Mouse (Mus musculus) forebrain, embryonic 15.5 days (tissue): ENCODE measurements around the gene Snurf. TPM values are rescaled to one million over a fixed set of nuclear protein-coding genes. Genes with fewer than 3 reads are reported as not detected.

Experiments
- ATAC-seq: fragments of 200-750 bp; cut with Nextera tagmentation; replicated peaks from 2 replicates; pipeline ENCODE4 v1.8.0; 2017; ENCODE audit warnings: mild to moderate bottlenecking, moderate TSS enrichment, moderate library complexity
- H3K27ac ChIP-seq: fragments of 300-500 bp; sonication (generic); replicated peaks from 2 replicates; pipeline ENCODE4 v1.5.1; 2015; ENCODE audit warnings: mild to moderate bottlenecking, inconsistent platforms
- H3K27me3 ChIP-seq: fragments of 300-500 bp; sonication (generic); 2 replicates; pipeline ENCODE4 v1.6.1; 2015; ENCODE audit warnings: inconsistent platforms
- H3K36me3 ChIP-seq: fragments of 300-500 bp; sonication (generic); 2 replicates; pipeline ENCODE4 v1.6.1; 2015; ENCODE audit warnings: mild to moderate bottlenecking, inconsistent platforms
- H3K4me1 ChIP-seq: fragments of 300-500 bp; sonication (generic); 2 replicates; pipeline ENCODE4 v1.6.1; 2015; ENCODE audit warnings: inconsistent platforms
- H3K4me2 ChIP-seq: fragments of 300-500 bp; sonication (generic); replicated peaks from 2 replicates; pipeline ENCODE4 v1.6.1; 2015; ENCODE audit warnings: mild to moderate bottlenecking, inconsistent platforms
- H3K4me3 ChIP-seq: fragments of 300-500 bp; sonication (generic); 2 replicates; pipeline ENCODE4 v1.5.1; 2015; ENCODE audit warnings: mild to moderate bottlenecking, inconsistent platforms
- H3K9ac ChIP-seq: fragments of 300-500 bp; sonication (generic); replicated peaks from 2 replicates; pipeline ENCODE4 v1.6.1; 2015; ENCODE audit warnings: mild to moderate bottlenecking, inconsistent platforms
- H3K9me3 ChIP-seq: fragments of 300-500 bp; sonication (generic); 2 replicates; pipeline ENCODE4 v1.6.1; 2016; ENCODE audit warnings: inconsistent platforms
- WGBS: fragments of 180-500 bp; shearing (Covaris S2); methylation state at CpG from one replicate; pipeline ENCODE4 v1.1.7; 2015; ENCODE audit warnings: mixed read lengths; 5-methylcytosine and 5-hydroxymethylcytosine counted together
- polyA plus RNA-seq: library from polyadenylated mRNA; unstranded; fragments of >200 nt; fragmentation: Nextera tagmentation; extraction: Ambion mirVana; gene quantifications from 2 replicates; pipeline ENCODE4 v1.2.1, GENCODE M21; 2015

Gene Snurf
- 371 and 384 TPM in 2 replicates for polyA plus RNA-seq

- Histone ChIP-seq H3K4me1 (no peaks in the 10 kb centered on the region), H3K9me3 (peaks cover 9% of the 10 kb centered on the region; the same call in 1 of the 2 replicates), H3K27ac (peak within 1 kb of the TSS; percentile 92), H3K4me2 (peak within 1 kb of the TSS; percentile 36), H3K4me3 (peak within 1 kb of the TSS; percentile 66), H3K36me3 (no peaks in the 10 kb centered on the region), H3K27me3 (no peaks in the 10 kb centered on the region), H3K9ac (peak within 1 kb of the TSS; percentile 68)
- 43% methylated on average over 30 of the region's 30 CpGs for WGBS
- peak; percentile 73 for ATAC-seq
These were observed at the start of gene Snurf, which contains the start of gene Gm38393 for GRCm38 (mm10) chr7:60004606-60005330. Gene Snurf (minus strand): TSS chr7:60005049. Gene Gm38393 (minus strand): TSS chr7:60005064.

DNA sequence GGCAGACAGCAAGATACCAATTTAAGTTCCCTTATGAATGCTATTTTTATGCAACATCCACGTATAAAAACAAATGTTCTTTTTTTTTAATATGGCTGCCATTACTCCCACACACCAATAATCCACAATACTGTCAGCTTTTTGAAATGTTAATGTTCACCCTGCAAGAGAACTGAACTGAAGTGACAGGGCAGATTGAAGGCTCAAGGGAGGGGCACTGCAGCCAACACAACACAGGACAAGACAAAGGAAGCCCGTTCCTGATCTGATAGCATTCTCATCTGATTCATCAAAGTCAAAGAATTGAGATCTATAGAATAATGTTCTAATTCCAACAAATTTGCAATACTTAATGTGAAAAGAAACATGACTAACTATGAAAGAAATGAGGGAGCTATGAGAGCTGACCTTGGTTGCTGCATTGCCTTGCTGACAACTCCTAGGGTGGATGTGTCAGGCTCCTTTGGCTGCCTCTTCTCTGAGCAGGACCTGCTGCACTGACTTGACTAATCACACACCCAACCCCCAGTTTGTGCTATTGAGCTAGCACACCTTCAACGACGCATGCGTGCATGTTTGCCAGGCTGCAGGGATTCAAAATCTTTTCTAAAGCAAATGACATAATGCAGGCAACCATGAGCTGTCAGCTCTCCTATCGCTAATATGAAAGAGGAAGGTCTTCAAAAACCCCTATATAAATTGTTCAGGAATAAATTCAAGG, 42.8 kb upstream of the Snurf start:
- H3K4me1 ChIP-seq: no peaks in the 10 kb centered on the region
- no peaks in the 10 kb centered on the region for H3K9me3 ChIP-seq
- no peaks in the 10 kb centered on the region for H3K36me3 ChIP-seq
- H3K27me3 ChIP-seq: no peaks in the 10 kb centered on the region
- H3K4me2 ChIP-seq: peak overlapping the region; percentile 8; the same call in 1 of the 2 replicates
- H3K9ac ChIP-seq: no peak overlapping the region
- ATAC-seq: peak; percentile 82
- peak overlapping the region; percentile 65 for H3K27ac ChIP-seq
- 62% methylated on average over 6 of the region's 6 CpGs for WGBS
- peak overlapping the region; percentile 27 for H3K4me3 ChIP-seq

GRCm38 (mm10) chr7:60013186-60013585, 8.3 kb upstream of the Snurf start:
- Histone ChIP-seq H3K27me3 (no peaks in the 10 kb centered on the region), H3K9ac (no peak overlapping the region), H3K27ac (no peak overlapping the region), H3K36me3 (no peaks in the 10 kb centered on the region), H3K9me3 (no peaks in the 10 kb centered on the region), H3K4me3 (no peak overlapping the region), H3K4me2 (no peak overlapping the region), H3K4me1 (no peaks in the 10 kb centered on the region)
- no peak for ATAC-seq
- 69% methylated on average over 3 of the region's 3 CpGs for WGBS

- H3K9me3 ChIP-seq: peaks cover 9% of the 10 kb centered on the region; the same call in 1 of the 2 replicates
- H3K36me3 ChIP-seq: no peaks in the 10 kb centered on the region
- WGBS: 42% methylated on average over 3 of the region's 3 CpGs
- no peaks in the 10 kb centered on the region for H3K27me3 ChIP-seq
- no peak overlapping the region for H3K4me3 ChIP-seq
- ATAC-seq: no peak
- no peak overlapping the region for H3K4me2 ChIP-seq
- no peak overlapping the region for H3K27ac ChIP-seq
- no peak overlapping the region for H3K9ac ChIP-seq
- H3K4me1 ChIP-seq: no peaks in the 10 kb centered on the region
These were observed 3.0 kb upstream of the Snurf start for GRCm38 (mm10) chr7:60007727-60008360.

GRCm38 (mm10) chr7:60006262-60006661, 1.4 kb upstream of the Snurf start:
- ATAC-seq: no peak
- WGBS: 41% methylated on average over 2 of the region's 2 CpGs
- no peaks in the 10 kb centered on the region for H3K36me3 ChIP-seq
- no peaks in the 10 kb centered on the region for H3K4me1 ChIP-seq
- H3K4me2 ChIP-seq: no peak overlapping the region
- no peak overlapping the region for H3K9ac ChIP-seq
- no peak overlapping the region for H3K27ac ChIP-seq
- H3K9me3 ChIP-seq: peaks cover 9% of the 10 kb centered on the region; the same call in 1 of the 2 replicates
- H3K4me3 ChIP-seq: no peak overlapping the region
- H3K27me3 ChIP-seq: no peaks in the 10 kb centered on the region

GRCm38 (mm10) chr7:60003921-60004605, 786 bp downstream of the Snurf start:
- peaks cover 9% of the 10 kb centered on the region; the same call in 1 of the 2 replicates for H3K9me3 ChIP-seq
- WGBS: 44% methylated on average over 22 of the region's 22 CpGs
- peak overlapping the region; percentile 66 for H3K4me3 ChIP-seq
- peak overlapping the region; percentile 92 for H3K27ac ChIP-seq
- peak; percentile 86 for ATAC-seq
- H3K4me2 ChIP-seq: peak overlapping the region; percentile 36
- no peaks in the 10 kb centered on the region for H3K27me3 ChIP-seq
- no peaks in the 10 kb centered on the region for H3K36me3 ChIP-seq
- H3K9ac ChIP-seq: peak overlapping the region; percentile 68
- H3K4me1 ChIP-seq: no peaks in the 10 kb centered on the region

DNA sequence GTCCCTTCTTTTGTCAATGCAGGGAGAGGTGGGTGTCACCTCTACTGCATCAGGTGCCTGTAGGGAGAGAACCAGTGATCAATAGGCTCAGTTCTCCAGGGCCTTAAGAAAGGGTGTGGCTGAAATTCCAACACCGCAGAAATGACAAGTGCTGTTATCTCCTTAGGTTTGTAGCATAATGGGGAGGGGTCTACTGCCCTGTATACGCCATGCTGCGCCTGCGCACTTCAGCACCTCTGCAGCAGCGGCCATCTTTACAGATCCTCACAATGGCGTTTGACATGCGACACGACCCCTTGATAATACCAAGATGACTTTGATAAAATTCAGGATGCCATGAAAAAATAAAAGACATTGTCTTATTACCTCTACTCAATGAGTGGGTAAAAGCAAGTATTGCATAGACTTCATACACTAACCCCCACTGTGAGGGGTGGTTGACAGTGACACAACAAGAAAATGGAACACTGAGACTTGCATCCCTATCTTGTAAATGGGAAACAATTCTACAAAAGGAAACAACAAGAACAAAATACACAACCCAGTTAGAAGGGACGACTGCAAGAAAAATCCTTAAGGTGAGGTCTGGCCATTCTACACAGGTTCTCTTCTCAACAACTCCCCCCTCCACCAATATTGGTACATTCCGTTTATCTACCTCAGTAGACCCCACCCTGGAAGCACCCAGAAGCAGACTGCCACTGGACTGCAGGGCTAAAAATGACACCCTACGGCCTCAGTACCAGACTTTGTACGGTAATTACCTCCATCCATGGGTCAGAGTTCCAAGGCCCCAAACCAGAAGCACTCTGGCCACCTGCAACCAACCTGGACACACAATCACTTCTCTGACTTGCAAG, 1.6 kb downstream of the Snurf start:
- Histone ChIP-seq H3K9ac (peak overlapping the region; percentile 68), H3K27me3 (no peaks in the 10 kb centered on the region), H3K4me2 (peak overlapping the region; percentile 36), H3K9me3 (peaks cover 9% of the 10 kb centered on the region; the same call in 1 of the 2 replicates), H3K27ac (peak overlapping the region; percentile 92), H3K4me1 (no peaks in the 10 kb centered on the region), H3K4me3 (peak overlapping the region; percentile 66), H3K36me3 (no peaks in the 10 kb centered on the region)
- peak; percentile 84 for ATAC-seq
- 45% methylated on average over 12 of the region's 12 CpGs for WGBS

DNA sequence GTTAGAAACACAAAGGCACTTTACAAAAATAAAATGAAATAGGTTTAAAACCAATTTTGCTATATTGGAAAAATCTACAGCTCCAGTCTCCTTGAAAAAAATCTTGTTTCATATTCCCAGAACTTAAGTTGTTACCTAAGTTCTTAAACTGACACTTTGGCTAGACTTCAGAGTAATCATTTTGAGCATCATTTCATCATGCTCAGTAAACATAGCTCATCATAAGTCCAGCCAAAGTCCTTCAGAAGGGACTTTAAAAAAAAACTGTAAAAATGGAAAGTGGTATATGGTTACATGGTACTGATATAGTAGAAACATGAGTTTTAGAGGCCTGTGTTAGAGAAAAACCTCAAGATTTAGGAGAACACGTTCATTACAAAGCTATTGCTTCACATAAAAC, 26.2 kb downstream of the Snurf start:
- H3K4me2 ChIP-seq: no peak overlapping the region
- WGBS: 66% methylated on average over 1 of the region's 1 CpGs
- ATAC-seq: no peak
- H3K4me3 ChIP-seq: no peak overlapping the region
- no peaks in the 10 kb centered on the region for H3K9me3 ChIP-seq
- H3K27ac ChIP-seq: no peak overlapping the region
- no peaks in the 10 kb centered on the region for H3K27me3 ChIP-seq
- H3K36me3 ChIP-seq: peaks cover 12% of the 10 kb centered on the region
- no peak overlapping the region for H3K9ac ChIP-seq
- H3K4me1 ChIP-seq: no peaks in the 10 kb centered on the region

Other genes starting within 250 kb of the Snurf start
- 2.6 and 2.9 TPM in 2 replicates for gene Gm38393, start within 50 bp of the Snurf start, polyA plus RNA-seq
- 477 and 487 TPM in 2 replicates for gene Snrpn, start 135.2 kb upstream of the Snurf start, polyA plus RNA-seq